Mouse (Mus musculus): ENCODE results near the gene Spta1. TPM values are rescaled to one million over a fixed set of nuclear protein-coding genes. Genes with fewer than 3 reads are reported as not detected.

The Spta1 gene
- under 1 TPM; 0.05 to 0.07 TPM for total RNA-seq (2021)

DNA sequence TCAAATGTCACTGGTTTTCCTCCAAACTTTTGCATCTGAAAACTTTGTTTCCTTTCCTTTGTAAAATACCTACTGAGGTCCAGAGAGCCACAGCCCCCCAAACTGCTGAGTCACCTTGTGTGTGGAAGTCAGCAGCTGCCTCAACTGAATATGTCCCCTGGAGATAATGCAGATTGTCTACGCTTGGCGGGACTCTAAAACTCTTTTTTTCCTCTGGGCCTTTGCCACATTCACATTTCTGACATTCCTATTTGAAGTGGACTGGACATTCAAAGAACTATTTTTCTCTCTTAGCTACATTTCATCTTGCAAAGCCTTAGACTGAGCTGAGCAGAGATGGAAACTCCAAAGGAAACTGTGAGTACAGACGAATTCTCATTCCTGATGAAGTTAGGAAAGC lies at the start of gene Spta1:
Gene Spta1, plus strand, starts transcription at position 172 of the 400 bp plus-strand sequence.
- no peak for DNase-seq

DNA sequence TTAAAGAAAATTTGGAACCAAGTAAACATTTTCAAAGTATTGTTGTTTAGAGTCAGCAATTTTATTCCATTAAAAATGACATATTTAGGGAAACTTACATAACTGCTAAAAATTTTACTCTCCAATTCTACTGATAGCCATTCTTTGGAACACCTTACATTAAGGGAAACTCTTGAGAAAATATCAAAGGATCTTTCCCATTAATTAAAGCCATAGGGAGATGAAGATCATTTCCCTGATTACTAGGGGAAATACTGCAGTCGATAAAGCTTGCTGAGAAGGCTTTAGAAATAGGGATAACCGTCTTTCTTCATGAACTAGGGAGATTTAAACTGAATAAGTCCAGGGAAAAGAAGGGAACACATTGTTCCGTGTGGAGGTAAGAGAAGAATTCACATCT lies 41.4 kb upstream of the Spta1 start, which contains the start of gene Olfr424:
Gene Olfr424, plus strand, starts transcription at position 301 of the 400 bp plus-strand sequence.
- no peak for DNase-seq

DNA sequence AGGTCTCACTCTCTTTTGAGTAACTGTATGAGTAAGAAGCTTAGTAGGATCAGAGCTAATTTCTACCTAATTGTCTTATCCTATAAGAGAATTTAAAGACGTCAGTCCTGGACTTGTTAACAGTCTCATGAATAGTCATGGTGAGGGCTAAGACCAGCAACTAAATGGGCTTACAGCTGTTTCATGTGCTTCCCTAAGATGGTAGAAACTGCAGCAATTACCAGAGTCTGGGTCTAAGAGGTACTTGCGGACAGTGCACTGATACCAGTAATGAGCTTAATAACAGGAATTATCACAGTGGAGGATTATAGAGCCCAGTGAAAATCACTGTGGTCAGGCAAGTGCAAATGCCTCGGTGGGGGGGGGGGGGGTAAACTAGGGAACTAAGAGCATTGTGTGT lies 40.6 kb upstream of the Spta1 start:
- no peak for DNase-seq

DNA sequence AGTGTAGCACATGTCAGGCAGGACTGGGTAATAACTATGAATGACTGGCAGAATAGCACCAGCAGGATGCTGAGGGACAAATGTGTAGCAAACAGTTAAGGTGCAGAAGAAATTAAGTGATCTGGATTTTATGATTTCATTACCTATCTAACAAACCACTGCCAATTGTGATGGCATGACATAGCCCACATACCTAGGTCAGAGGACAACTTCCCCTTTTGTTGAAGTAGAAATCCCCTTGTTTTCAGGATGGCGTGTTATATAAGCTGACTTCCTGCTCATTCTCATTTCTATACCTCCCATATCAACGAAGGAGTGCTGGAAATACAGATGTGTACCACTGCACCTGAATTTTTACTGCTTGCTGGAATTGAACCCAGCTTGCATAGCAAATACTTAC lies 31.2 kb upstream of the Spta1 start:
- no peak for DNase-seq

DNA sequence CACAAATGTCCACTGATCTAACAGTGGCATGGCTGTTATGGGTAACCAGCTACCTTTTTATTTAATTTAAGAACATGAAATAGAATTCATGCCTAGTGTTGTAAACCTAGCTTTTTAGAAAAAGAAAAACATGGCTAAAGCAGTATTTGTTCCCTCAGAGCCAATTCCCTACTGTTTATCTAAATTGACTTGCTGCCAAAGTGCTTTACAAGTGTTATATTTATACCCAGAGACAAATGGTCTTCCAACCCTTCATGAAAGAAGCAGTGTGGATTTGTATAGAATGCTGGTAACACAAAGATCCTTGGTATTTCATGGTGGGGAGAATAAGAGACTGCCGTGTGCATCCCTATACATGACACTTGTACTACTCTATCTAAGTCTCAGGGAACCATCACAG lies 25.9 kb upstream of the Spta1 start:
- DNase-seq = no peak

DNA sequence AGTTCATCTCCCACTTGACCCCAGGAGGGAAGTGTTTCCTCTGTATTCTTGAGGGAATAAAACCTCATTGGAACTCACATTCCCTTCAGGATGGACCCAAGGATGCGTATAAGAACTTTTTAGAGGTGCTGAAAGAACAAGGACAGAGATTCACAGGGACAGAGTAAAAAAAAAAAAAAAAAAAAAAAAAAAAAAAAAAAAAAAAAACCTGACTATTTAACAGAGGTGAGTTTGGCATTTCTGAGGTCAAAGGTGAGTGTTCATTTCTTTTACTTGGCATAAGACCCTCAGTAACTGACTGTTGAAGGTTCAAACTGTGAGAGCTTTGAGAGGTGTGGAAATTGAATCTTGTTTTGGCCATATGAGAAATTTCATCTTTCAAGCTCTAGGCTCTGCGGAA lies 23.3 kb upstream of the Spta1 start:
- DNase-seq = no peak

DNA sequence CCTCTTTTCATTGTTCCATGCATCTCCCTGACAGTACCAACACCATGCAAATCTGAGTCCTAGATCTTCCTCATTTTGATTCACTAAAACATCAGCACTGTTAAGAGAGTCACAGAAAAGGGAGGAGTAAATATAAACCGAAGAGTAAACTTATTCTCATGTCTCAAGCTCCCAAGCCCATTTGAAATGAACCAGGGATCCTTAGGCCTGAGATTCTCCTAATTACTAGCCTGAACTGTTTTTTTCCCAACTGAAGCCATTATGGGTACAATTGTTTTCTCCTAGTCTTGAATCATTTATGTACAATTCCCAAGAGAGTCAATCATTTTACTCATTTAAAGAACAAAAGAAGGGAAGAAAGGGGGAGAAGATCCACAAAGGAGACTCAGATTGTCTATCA lies 17.2 kb upstream of the Spta1 start, which contains the start of gene Olfr420:
Gene Olfr420, plus strand, starts transcription at position 301 of the 400 bp plus-strand sequence.
- no peak for DNase-seq

DNA sequence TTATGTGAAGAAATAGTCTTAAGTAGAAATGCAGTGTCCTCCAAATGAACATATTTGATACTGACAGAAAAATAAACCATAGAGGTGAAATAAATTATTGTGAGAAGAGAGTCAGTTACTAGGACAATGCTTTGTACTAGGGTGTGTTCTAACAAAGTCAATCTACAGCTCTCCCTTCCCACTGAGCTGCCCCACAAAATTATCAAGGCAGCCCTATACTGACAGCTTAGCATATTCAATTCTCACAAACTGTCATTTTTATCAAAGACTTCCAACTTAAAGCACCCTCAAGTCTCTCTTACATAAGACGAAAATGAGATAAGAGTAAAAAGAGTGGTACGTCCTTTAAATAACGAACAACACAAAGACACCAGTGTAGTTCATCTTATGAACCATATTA lies 15.0 kb upstream of the Spta1 start:
- DNase-seq = no peak

DNA sequence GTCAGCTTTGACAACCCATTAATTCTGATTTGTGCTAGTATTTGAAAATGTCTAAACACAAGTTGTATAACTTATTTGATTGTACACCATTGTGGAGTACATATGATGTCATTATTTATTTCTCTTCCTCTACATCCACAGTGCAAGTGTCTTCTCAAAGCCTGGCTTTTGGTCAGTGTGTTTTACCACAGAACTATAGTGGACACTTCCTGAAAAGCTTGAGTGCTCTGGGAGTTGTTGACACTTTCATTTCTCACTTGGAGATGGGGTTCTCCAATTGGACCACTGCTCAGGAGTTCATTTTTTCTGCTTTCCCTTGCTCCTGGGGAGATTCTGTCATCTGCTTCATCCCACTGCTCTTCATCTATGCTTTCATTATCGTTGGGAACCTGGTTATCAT lies 14.1 kb upstream of the Spta1 start:
- no peak for DNase-seq

DNA sequence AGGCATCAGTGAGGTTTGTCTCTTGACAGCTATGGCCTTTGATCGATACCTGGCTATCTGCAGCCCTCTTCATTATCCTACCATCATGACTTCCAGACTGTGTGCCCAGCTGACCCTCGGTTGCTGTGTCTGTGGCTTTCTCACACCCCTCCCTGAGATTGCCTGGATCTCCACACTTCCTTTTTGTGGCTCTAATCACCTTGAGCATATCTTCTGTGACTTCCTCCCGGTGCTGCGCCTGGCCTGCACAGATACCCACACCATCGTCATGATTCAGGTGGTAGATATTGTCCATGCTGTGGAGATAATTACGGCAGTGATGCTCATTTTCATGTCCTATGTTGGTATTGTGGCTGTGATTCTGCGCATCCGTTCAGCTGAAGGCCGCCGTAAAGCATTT lies 13.5 kb upstream of the Spta1 start:
- no peak for DNase-seq

DNA sequence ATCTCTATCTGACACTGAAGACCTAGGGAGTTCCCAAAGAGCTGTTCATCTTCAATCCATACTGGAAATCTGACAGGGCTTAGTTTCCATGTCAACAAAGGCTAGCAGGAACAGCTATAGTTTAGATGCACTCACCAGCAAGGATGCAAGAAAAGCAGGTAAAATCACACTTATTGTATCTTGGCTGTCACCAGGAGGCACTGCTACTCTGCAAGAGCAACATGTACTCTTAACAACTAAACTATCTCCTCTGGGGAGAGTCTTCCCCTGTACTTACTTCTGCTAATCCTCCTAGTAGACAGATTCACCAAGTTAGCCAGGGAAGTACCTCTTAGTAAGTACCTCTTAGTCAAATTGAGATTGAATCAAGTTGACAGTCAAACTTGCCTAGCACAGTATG lies 3.6 kb upstream of the Spta1 start:
- DNase-seq = no peak

DNA sequence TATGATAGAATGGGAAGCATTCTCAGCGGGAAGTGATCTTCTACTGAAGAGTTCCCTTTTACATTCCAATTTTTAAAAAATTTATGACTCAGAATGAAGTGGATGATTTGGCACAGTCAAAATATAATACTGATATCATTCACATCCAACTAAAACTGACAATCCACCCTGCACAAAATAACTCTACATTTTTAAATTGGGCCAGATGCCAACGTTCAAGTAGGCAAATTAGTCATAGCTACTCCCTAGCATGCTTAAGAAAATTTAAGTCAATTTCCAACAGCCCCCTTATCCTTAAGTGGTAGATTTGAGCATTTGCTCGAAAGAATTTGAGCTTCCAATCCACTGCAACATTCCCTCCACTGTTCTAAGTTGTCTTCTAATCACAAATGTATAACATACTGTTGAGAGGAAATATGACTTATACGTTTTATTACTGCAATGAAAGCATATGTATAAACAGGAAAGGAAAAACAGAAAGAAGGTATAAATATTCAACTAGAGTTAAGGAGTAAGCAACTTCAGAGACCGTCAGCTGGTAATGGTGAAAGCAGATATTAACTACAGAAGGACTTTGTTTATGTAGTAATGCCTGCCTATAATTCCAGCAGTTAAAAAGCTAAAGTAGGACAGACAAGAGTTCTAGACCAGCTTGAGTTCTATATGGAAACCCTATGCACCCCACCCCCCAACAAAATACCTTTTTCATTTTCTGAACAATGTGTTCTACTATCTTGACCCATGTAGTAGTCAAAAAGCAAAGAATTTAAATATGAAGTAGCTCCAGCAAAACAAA lies 1.7 kb upstream of the Spta1 start:
- DNase-seq = no peak

DNA sequence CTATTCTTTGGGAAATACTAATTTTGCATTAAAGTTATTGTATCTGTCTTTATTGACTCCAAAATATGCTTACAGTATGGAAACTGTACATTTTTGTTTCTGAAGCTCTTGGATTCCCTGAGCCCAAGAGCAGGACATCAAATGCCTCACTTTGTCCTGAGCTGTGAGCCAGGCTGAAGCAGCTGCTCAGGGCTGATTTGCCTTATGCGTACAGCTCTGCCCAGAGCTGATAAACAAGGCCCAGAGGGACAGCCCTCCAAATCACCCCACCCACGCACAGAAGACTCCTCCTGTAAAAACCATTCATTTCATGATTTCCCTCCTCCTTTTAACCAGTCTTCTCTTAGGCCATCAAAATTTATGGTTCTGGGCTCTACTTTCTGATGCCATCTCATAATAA lies 1.0 kb upstream of the Spta1 start:
- no peak for DNase-seq

DNA sequence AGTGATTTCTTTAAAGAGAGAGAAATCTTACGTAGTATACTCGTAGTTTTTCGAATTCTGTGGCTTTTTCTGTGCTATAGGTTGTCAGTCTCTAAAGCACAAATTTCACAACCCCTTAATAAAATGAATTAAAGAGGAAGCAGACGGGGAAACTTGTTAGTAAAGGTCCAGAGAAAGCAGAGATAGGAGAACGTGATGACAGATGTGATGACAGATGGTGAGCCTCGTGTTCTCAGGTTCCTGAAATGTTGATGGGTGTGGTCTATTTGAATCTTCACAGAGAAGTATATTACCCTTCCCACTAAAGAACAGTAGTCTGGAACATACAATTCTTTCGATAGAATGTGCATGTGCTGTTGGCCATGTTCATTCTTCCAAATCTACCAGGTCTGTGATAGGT lies 32.1 kb downstream of the Spta1 start:
- no peak for DNase-seq

DNA sequence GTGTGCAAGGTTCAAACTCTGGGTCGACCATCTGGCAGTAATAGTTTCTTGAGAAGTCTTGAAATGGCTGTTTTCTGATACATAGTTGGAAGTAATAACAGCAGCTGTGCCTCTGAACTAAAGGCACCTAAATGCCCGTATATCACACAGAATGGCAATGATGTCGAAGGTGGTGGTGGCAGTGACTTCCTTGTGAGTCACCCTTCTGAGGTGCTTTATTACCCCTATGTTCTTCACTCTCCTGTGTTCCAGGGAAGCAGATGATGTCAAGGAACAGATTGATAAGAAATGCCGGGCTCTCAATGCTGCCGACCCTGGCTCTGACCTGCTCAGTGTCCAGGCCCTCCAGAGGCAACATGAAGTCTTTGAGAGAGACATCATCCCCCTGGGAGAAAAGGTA lies 39.7 kb downstream of the Spta1 start:
- no peak for DNase-seq

DNA sequence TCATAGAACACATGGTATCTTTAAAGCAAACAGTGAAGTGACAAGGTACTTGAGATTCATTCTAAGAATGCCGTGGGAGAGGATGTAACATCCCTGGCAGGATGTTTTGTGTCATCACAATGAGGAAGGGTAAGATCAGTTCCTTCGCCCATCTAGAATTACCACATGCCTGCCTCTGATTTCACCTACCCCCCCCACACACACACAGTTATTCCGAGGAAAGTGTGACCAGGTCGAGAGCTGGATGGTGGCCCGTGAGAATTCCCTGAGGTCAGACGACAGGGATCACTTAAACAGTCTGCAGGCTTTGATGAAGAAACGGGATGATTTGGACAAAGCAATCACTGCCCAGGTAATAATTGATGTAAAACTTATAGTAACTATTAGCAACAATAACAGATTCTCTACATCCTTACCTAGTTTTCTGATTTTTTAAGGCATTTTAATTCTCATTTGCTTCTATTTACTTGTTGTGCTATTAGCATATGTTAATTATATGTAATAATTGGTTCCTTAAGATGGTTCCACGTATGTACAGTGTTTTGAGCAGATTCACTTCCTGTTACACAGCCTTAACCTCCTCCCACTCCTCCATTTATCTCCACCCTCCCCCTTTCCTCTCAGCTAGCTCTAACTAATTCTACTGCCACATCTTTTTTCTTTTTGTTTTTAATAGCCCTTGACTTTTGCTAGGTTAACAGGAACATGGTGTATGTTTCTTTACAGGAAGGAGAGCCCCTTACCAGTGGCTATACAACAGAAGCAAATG lies 42.9 kb downstream of the Spta1 start:
- DNase-seq = no peak

DNA sequence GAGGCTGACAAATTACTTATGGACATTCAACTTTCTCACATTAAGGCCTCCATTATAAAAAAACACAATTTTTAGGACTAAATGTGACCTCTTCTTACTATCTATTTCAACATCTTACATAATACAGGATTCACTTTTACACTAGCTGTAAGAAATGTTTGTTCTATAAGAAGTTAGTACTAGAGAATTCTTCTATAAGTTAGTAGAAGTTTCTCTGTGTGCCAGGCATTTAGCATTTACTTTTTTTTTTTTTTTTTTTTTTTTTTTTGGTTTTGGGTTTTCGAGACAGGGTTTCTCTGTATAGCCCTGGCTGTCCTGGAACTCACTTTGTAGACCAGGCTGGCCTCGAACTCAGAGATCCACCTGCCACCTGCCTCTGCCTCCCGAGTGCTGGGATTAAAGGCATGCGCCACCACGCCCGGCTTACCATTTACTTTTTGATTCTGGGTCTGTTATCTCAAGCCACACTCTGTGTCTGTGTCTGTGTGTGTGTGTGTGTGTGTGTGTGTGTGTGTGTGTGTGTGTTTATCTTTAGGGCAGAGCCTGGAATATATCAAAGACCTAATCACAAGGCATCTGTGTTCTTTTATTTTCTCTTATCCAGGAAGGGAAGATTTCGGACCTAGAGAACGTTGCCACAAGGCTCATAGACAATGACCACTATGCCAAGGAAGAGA lies 44.1 kb downstream of the Spta1 start:
- DNase-seq = no peak

DNA sequence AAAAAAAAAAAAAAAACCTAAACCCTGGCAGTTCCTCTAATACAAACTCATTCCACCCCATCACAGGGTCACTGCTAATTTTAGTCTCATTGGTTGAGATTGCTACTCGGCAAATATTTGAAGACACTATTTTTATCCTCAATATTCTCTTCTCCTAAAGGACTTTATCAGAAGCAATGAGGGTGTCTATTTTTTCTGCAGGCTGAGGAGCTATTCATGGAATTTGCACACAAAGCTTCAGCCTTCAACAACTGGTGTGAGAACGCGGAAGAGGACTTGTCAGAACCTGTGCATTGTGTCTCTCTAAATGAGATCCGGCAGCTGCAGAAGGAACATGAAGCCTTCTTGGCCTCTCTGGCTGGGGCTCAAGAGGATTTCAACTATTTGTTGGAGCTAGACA lies 67.3 kb downstream of the Spta1 start:
- DNase-seq = no peak

DNA sequence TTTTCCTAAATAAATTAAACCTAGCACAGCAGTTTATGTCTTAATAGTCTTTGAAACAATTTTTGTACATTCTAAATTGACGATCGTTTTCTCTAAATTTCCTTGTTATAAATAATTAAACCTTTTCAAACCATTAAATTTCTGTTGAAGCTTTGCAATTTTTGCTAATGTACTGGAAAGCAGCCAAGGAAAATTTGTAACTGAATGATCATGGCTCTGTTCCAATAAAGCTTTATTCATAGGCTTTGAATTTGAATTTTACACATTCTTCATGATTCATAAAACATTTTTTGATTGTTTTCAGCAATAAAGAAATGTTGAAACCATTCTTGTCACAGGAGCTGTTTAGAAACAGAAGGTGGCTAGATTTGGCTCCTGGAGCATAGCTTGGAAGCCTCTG lies 72.0 kb downstream of the Spta1 start:
- no peak for DNase-seq

DNA sequence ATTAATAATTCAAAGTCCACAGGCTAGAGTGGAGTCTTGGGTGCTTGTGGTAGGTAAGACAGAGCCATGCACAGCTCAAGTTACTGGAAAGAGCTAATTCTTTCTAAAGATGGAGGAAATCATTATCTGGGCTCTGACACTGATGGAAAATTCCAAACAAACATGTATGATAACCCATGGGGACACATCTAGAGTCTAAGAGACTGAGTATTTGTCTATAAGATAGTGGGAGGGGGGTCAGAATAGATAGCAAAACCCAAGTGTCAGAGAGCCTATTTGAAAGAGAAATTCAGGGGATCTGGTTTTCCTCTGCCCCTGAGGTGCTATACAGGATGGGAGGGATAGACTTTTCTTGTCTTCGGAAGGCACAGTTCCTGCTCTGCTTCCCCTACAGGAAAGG lies 73.5 kb downstream of the Spta1 start:
- no peak for DNase-seq

DNA sequence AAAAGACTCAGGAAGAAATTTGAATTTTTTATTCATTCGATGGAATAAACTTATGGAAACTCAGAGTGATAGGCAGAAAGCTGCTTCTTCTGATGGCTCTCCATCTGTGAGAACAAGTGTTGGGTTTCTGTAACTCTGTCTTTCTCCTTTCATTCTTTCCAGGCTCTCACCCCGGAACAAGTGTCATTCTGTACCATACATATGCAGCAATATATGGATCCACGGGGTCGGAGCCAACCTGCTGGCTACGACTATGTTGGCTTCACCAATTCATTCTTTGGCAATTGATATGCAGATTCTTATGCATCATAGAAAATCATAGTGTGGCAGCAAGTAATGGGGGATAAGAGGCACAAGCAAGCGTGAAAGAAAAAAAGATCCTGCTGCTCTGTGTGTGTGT lies 74.6 kb downstream of the Spta1 start:
- no peak for DNase-seq

DNA sequence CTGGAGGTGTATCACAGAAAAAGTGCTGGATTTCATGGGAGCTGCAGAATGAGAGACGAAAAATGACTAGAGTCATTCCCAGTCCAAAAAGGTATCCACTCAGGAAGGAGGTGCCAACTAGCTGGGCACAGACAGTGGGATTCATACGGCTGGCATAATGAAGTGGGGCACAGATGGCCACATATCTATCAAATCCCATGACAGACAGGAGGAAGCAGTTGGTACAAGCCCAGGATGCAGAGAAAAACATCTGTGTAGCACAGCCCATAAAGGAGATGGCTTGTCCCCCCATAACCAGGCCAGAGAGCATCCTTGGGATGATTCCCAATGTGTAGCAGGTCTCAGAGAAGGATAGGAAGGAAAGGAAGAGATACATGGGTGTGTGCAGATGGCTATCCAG lies 77.8 kb downstream of the Spta1 start:
- peak; percentile 3 to 4 for DNase-seq

DNA sequence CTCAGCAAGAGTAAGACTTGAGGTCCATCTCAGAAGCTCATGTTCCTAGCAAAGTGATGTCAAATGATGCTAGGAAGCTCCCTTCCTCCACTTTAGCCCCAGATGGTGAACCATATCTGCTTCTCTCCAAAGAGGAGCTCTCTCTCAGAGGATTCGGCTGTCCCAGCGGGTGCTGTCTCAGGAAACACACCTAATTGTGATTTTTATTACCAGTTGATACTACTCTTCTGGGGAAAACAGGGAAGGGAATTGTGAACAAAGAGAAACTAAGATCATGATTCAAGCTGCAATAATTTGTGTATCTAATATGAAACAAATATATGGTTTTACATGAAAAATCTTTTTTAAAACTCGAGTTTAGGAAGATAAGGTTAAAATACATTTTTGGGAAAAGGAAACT lies 79.4 kb downstream of the Spta1 start, which contains the start of gene Olfr419:
Gene Olfr419, minus strand, starts transcription at position 101 of the 400 bp plus-strand sequence.
- DNase-seq = no peak

Data from layer of hippocampus, postnatal 36 days (tissue).